Mouse (Mus musculus): ENCODE data around the gene Kifc5b. TPM values are rescaled to one million over a fixed set of nuclear protein-coding genes. Genes with fewer than 3 reads are reported as not detected.
"Not testable (repeated sequence)": the region's sequence is repeated elsewhere in the genome, so short reads cannot be mapped to it uniquely, and the experiment has no call there.

The Kifc5b gene
- total RNA-seq, 2 experiments from 2014 or later = 11.8 to 12.2 TPM

DNA sequence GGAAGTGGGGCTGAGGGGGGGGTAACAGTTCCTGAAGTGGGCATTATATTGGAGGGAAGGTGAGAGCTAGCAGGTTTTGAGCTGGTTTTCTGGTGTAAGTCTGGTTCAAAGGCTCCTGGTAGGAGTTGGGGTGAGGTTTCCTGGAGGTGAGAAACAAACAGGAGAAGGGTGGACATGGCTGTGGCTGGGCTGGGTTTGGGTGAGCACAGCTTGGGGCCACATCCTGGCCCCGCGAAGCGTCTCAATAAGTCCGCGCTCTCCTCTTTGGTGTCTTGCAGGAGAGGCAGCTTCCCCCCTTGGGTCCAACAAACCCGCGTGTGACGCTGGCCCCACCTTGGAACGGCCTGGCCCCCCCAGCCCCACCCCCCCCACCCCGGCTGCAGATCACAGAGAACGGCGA is 53.3 kb downstream of the Kifc5b start:
- DNase-seq (ENCODE audit: low spot score in 2 of 2) = no peak

- DNase-seq (ENCODE audit: low spot score in 2 of 2) = no peak
Observed at GRCm38 (mm10) chr17:26971247-26971905, 54.5 kb downstream of the Kifc5b start.

DNA sequence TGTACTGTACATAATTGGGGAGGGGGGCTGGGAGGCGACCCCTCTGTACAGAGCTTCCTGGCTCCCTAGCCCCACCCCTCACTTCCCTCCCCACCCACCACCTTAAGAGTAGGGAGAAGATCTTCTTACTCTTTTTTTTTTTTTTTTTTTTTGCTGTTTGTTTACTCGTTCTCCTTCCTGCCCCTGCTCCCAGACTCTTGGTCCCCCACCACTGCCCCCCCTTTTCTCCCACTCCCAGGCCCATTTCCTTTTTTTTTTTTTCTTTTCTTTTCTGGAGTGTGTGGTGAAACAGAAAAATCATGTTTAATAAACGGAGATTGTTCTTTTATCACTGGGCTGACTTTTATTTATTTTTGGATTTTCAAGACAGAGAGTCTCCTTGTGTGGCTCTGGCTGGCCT is 55.2 kb downstream of the Kifc5b start:
- DNase-seq (ENCODE audit: low spot score in 2 of 2) = no peak

GRCm38 (mm10) chr17:26972703-26973574 is 56.0 kb downstream of the Kifc5b start, which contains the start of gene Zbtb9:
Zbtb9 (plus strand) TSS chr17:26973167.
- peak; percentile 92 to 93 for DNase-seq (ENCODE audit: low spot score in 2 of 2)

GRCm38 (mm10) chr17:26974547-26974946 is 57.7 kb downstream of the Kifc5b start:
- no peak for DNase-seq (ENCODE audit: low spot score in 2 of 2)

DNA sequence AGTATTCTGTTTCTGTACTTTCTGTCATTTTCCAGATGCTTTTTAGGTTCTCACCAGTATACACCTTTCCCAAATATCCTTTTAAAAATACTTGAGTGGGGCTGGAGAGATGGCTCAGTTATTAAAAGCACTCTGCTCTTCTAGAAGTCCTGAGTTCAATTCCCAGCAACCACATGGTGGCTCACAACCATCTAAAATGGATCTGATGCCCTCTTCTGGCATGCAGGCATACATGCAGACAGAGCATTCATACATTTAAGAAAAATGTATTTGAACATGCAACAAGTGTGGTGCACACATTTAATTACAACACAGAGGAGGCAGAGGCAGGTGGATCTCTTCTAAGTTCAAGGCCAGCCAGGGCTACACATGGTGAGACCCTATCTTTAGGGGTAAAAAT is 58.5 kb downstream of the Kifc5b start:
- no peak for DNase-seq (ENCODE audit: low spot score in 2 of 2)

DNA sequence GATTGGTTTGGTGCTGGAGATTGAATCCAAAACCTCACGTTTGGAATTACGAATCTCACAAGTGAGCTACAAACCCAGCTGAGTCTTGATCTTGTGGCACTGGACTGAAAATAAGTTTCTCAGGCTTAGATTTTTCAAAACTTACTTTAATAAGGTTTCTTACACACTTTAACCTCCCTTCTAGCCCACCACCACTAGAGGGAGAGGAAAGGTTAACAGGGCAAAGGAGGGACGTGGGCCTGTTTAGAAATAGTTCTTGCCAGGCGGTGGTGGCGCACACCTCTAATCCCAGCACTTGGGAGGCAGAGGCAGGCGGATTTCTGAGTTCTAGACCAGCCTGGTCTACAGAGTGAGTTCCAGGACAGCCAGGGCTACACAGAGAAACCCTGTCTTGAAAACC is 60.5 kb downstream of the Kifc5b start:
- not testable (repeated sequence) for DNase-seq (ENCODE audit: low spot score in 2 of 2)

- DNase-seq (ENCODE audit: low spot score in 2 of 2) = no peak
Observed at GRCm38 (mm10) chr17:26979426-26979825, 62.5 kb downstream of the Kifc5b start.

GRCm38 (mm10) chr17:26981050-26981449 is 64.2 kb downstream of the Kifc5b start:
- DNase-seq (ENCODE audit: low spot score in 2 of 2) = no peak

Small RNA genes lying within 50 kb of the gene (microRNA-seq; reads per million reads assigned to microRNA genes)
- not detected for gene Gm27775
- 0.79 reads per million for gene Mir3083
- gene Mir6968 = 1.8 reads per million

Other genes starting within 250 kb of the Kifc5b start
- 10 to 100 TPM; 47.5 to 51.9 TPM for gene Crebrf, start 201.4 kb upstream of the Kifc5b start, total RNA-seq (2021)
- 10 to 100 TPM; 37.8 to 38.3 TPM for gene Bnip1, start 136.0 kb upstream of the Kifc5b start, total RNA-seq (2021)
- not detected for gene Nkx2-5, start 72.1 kb upstream of the Kifc5b start, total RNA-seq (2021)
- gene Phf1, start 16.0 kb downstream of the Kifc5b start, total RNA-seq (2021) = 10 to 100 TPM; 32.0 to 33.4 TPM
- 100 to 1,000 TPM; 127 to 132 TPM for gene Cuta, start 22.5 kb downstream of the Kifc5b start, total RNA-seq (2021)
- 10 to 100 TPM; 29.7 to 37.1 TPM for gene Syngap1, start 24.2 kb downstream of the Kifc5b start, total RNA-seq (2021)
- 1 to 10 TPM; 8.0 to 9.6 TPM for gene Zbtb9, start 56.1 kb downstream of the Kifc5b start, total RNA-seq (2021)
- gene Bak1, start 111.9 kb downstream of the Kifc5b start, total RNA-seq (2021) = 10 to 100 TPM; 43.8 to 46.4 TPM
- gene Itpr3, start 140.2 kb downstream of the Kifc5b start, total RNA-seq (2021) = 10 to 100 TPM; 13.6 to 19.4 TPM
- gene Uqcc2, start 216.8 kb downstream of the Kifc5b start, total RNA-seq (2021) = 100 to 1,000 TPM; 128 to 138 TPM

Measured in adrenal gland, postnatal 4 days (tissue).